Mouse (Mus musculus) CD4-positive, CD25-positive, alpha-beta regulatory T cell, adult 9 weeks (primary cell): ENCODE measurements around the gene Slc25a36. TPM values are rescaled to one million over a fixed set of nuclear protein-coding genes. Genes with fewer than 3 reads are reported as not detected.

ENCODE experiments used
- polyA plus RNA-seq: library from polyadenylated mRNA; unstranded; fragments of 100-300 nt; shearing (Covaris generic); gene quantifications from one replicate; pipeline ENCODE4 v1.2.1, GENCODE M21; 2017

Slc25a36 gene
- polyA plus RNA-seq, result 70.0 TPM

GRCm38 (mm10) chr9:97110571-97111390 is at the start of gene Slc25a36:
Slc25a36 (minus strand) TSS chr9:97111157.

Other genes with a start within 250 kb of the Slc25a36 start
- gene Pxylp1, start 218.5 kb downstream of the Slc25a36 start, polyA plus RNA-seq, result 15.1 TPM
- gene Spsb4, start 92.3 kb downstream of the Slc25a36 start, polyA plus RNA-seq, result not detected